Mouse (Mus musculus): ENCODE data around the gene Srsf9.
"Not testable (repeated sequence)": the region's sequence is repeated elsewhere in the genome, so short reads cannot be mapped to it uniquely, and the experiment has no call there.

GRCm38 (mm10) chr5:115378882-115379281 lies 51.9 kb downstream of the Srsf9 start:
- not testable (repeated sequence) for TF ChIP-seq BHLHE40 (IDR thresholded peaks at IDR 0.05; ENCODE audit: borderline replicate concordance, low read depth, low read length); MAFK (IDR thresholded peaks at IDR 0.05; ENCODE audit: borderline replicate concordance, low read depth, low read length); TAL1 (IDR thresholded peaks at IDR 0.05; ENCODE audit: low read length); POLR2AphosphoS2 (IDR thresholded peaks at IDR 0.05; ENCODE audit: low read length)
